Mouse (Mus musculus) neural tube, embryonic 15.5 days (tissue): Measurements from ENCODE around the gene Il17rc. TPM values are rescaled to one million over a fixed set of nuclear protein-coding genes. Genes with fewer than 3 reads are reported as not detected.

Source experiments
- ATAC-seq: fragments of 200-750 bp; cut with Nextera tagmentation; 2 replicates; pipeline ENCODE4 v1.8.0; 2017; ENCODE audit warnings: mild to moderate bottlenecking, moderate TSS enrichment, moderate library complexity; ENCODE audit not compliant: low FRiP score
- H3K27ac ChIP-seq: fragments of 300-500 bp; sonication (generic); replicated peaks from 2 replicates; pipeline ENCODE4 v1.5.1; 2015; ENCODE audit warnings: mild to moderate bottlenecking, inconsistent platforms
- H3K27me3 ChIP-seq: fragments of 300-500 bp; sonication (generic); replicated peaks from 2 replicates; pipeline ENCODE4 v1.6.1; 2015; ENCODE audit warnings: inconsistent platforms
- H3K36me3 ChIP-seq: fragments of 300-500 bp; sonication (generic); 2 replicates; pipeline ENCODE4 v1.6.1; 2015; ENCODE audit warnings: inconsistent platforms
- H3K4me1 ChIP-seq: fragments of 300-500 bp; sonication (generic); 2 replicates; pipeline ENCODE4 v1.6.1; 2015; ENCODE audit warnings: inconsistent platforms
- H3K4me2 ChIP-seq: fragments of 300-500 bp; sonication (generic); 2 replicates; pipeline ENCODE4 v1.6.1; 2015; ENCODE audit warnings: inconsistent platforms, mild to moderate bottlenecking, moderate library complexity
- H3K4me3 ChIP-seq: fragments of 300-500 bp; sonication (generic); replicated peaks from 2 replicates; pipeline ENCODE4 v1.5.1; 2015; ENCODE audit warnings: mild to moderate bottlenecking, inconsistent platforms
- H3K9ac ChIP-seq: fragments of 300-500 bp; sonication (generic); replicated peaks from 2 replicates; pipeline ENCODE4 v1.6.1; 2015; ENCODE audit warnings: mild to moderate bottlenecking, inconsistent platforms
- H3K9me3 ChIP-seq: fragments of 300-500 bp; sonication (generic); replicated peaks from 2 replicates; pipeline ENCODE4 v1.6.1; 2016; ENCODE audit warnings: inconsistent platforms
- WGBS: fragments of 180-500 bp; shearing (Covaris S2); methylation state at CpG from one replicate; pipeline ENCODE4 v1.1.7; 2015; ENCODE audit warnings: mixed read lengths; 5-methylcytosine and 5-hydroxymethylcytosine counted together
- microRNA-seq: library from miRNA; unstranded; fragments of <30 nt; microRNA quantifications from one replicate; pipeline ENCODE4, GENCODE M21; 2017
- polyA plus RNA-seq: library from polyadenylated mRNA; unstranded; fragments of >200 nt; fragmentation: Nextera tagmentation; extraction: Ambion mirVana; gene quantifications from 2 replicates; pipeline ENCODE4 v1.2.1, GENCODE M21; 2015

Gene Il17rc
- polyA plus RNA-seq, 1 experiment from 2014 or later: 3.5 TPM

GRCm38 (mm10) chr6:113530932-113531839 is 60.0 kb downstream of the Il17rc start, which contains the start of the genes Emc3 and Fancd2:
Emc3 (minus strand) TSS chr6:113531652.
Fancd2 (plus strand) TSS chr6:113531682.
- 1% methylated on average over 47 of the region's 47 CpGs for WGBS
- peak; percentile 92 for ATAC-seq
- H3K4me2 ChIP-seq: peak within 1 kb of the TSS; percentile 72
- H3K4me1 ChIP-seq: peaks cover 24% of the 10 kb centered on the region
- peak within 1 kb of the TSS; percentile 71 for H3K9ac ChIP-seq
- H3K27me3 ChIP-seq: no peaks in the 10 kb centered on the region
- peak within 1 kb of the TSS; percentile 84 for H3K27ac ChIP-seq
- no peaks in the 10 kb centered on the region for H3K9me3 ChIP-seq
- H3K36me3 ChIP-seq: 0 out of 2 replicates have a peak, but pooled peaks cover 5% of the 10 kb centered on the region
- peak within 1 kb of the TSS; percentile 80 for H3K4me3 ChIP-seq

DNA sequence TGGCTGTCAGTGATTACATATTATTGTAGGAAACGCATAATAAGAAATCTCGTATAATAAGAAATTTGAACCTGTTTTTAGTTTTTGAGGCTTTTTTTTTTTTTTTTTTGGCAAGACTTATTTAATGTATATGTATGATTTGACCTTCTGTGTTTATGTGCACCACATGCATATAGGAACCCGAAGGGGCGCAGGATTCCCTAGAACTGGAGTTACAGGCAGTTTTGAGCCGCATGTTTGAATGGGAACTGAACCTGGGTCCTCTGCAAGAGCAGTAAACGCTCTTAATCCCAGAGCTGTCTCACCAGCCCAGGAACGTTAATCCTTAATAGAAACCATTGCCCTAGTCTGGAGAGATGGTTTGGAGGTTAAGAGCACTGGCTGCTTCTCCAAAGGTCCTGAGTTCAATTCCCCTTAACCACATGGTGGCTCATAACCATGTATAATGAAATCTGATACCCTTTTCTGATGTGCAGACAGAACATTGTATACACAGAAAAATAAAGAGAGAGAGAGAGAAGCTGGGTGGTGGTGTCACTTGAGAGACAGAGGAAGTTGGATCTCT is 60.7 kb downstream of the Il17rc start:
- Histone ChIP-seq H3K27me3 (no peaks in the 10 kb centered on the region), H3K36me3 (no peaks in the 10 kb centered on the region), H3K27ac (peak overlapping the region; percentile 84; the same call in 1 of the 2 replicates), H3K4me2 (peak overlapping the region; percentile 72), H3K9me3 (no peaks in the 10 kb centered on the region), H3K9ac (peak overlapping the region; percentile 71; the same call in 1 of the 2 replicates), H3K4me3 (peak overlapping the region; percentile 80), H3K4me1 (peaks cover 24% of the 10 kb centered on the region)
- WGBS: 6% methylated on average over 7 of the region's 7 CpGs
- ATAC-seq: no peak

Small RNA genes lying within 50 kb of the gene (microRNA-seq; reads per million reads assigned to microRNA genes)
- gene Gm23365 (not detected), gene Gm24387 (not detected)

Other genes with a start within 250 kb of the Il17rc start
- gene Mtmr14, start 233.6 kb upstream of the Il17rc start, polyA plus RNA-seq: 30.2 and 36.7 TPM in 2 replicates
- gene Cpne9, start 189.1 kb upstream of the Il17rc start, polyA plus RNA-seq: 1.5 TPM in 2 replicates
- gene Brpf1, start 164.3 kb upstream of the Il17rc start, polyA plus RNA-seq: 13.8 TPM in 2 replicates
- 9.3 and 10.1 TPM in 2 replicates for gene Ogg1, start 144.5 kb upstream of the Il17rc start, polyA plus RNA-seq
- 103 and 119 TPM in 2 replicates for gene Camk1, start 127.4 kb upstream of the Il17rc start, polyA plus RNA-seq
- 73.4 and 73.9 TPM in 2 replicates for gene Tada3, start 93.5 kb upstream of the Il17rc start, polyA plus RNA-seq
- gene Arpc4, start 93.3 kb upstream of the Il17rc start, polyA plus RNA-seq: 428 and 436 TPM in 2 replicates
- 10.3 and 11.3 TPM in 2 replicates for gene Ttll3, start 82.2 kb upstream of the Il17rc start, polyA plus RNA-seq
- gene Rpusd3, start 52.1 kb upstream of the Il17rc start, polyA plus RNA-seq: 20.0 and 24.6 TPM in 2 replicates
- 0.24 TPM in 1 of 2 replicates, not detected in the other for gene Cidec, start 35.7 kb upstream of the Il17rc start, polyA plus RNA-seq
- gene Jagn1, start 28.9 kb upstream of the Il17rc start, polyA plus RNA-seq: 103 TPM in 2 replicates
- 0.50 and 1.5 TPM in 2 replicates for gene Il17re, start 12.9 kb upstream of the Il17rc start, polyA plus RNA-seq
- gene Creld1, start 11.9 kb downstream of the Il17rc start, polyA plus RNA-seq: 87.9 and 106 TPM in 2 replicates
- 10.2 and 12.8 TPM in 2 replicates for gene Prrt3, start 30.5 kb downstream of the Il17rc start, polyA plus RNA-seq
- gene Emc3, start 60.2 kb downstream of the Il17rc start, polyA plus RNA-seq: 118 and 119 TPM in 2 replicates
- 1.8 and 3.7 TPM in 2 replicates for gene Fancd2, start 60.3 kb downstream of the Il17rc start, polyA plus RNA-seq
- not detected in 2 replicates for gene Fancd2os, start 129.3 kb downstream of the Il17rc start, polyA plus RNA-seq
- 245 and 258 TPM in 2 replicates for gene Brk1, start 133.3 kb downstream of the Il17rc start, polyA plus RNA-seq
- gene Vhl, start 152.5 kb downstream of the Il17rc start, polyA plus RNA-seq: 68.1 and 75.8 TPM in 2 replicates
- 2.5 and 4.5 TPM in 2 replicates for gene Irak2, start 167.0 kb downstream of the Il17rc start, polyA plus RNA-seq
- 0.96 and 1.4 TPM in 2 replicates for gene Tatdn2, start 225.6 kb downstream of the Il17rc start, polyA plus RNA-seq
- 1.1 and 1.9 TPM in 2 replicates for gene Ghrl, start 248.5 kb downstream of the Il17rc start, polyA plus RNA-seq